Mouse (Mus musculus) left cerebral cortex, adult 9 months (tissue): ENCODE data around the gene Pard6b.
"Not testable (repeated sequence)": the region's sequence is repeated elsewhere in the genome, so short reads cannot be mapped to it uniquely, and the experiment has no call there.

Experiments
- DNase-seq, 2 experiments: peaks; one replicate each; pipeline ENCODE4 v3.0.0; 2022; ENCODE audit warnings: low spot score in 2 of 2

Gene Pard6b

DNA sequence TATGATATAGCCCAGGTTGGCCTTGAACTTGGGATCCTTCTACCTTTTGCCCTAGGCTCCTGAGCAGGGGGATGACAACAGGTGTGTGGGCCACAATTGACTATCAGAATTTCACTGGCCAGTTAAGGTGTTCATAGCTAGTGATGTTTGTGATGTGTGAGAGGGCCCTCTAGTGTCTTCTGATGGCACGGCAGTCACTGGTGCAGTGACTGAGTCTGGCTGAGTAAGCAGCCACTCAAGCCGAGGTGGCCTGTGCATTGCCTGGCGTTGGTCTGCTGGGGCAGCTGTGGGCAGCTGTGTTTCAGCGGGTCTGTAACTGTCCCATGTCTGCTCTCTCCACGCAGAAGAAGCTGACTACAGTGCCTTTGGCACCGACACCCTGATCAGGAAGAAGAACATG, 17.2 kb downstream of the Pard6b start:
- DNase-seq = peak in 1 of 2 experiments; percentile 68

- no peak for DNase-seq
Measured at GRCm38 (mm10) chr2:168100008-168100407, 19.2 kb downstream of the Pard6b start.

- DNase-seq = no peak
Measured at GRCm38 (mm10) chr2:168101805-168102204, 21.0 kb downstream of the Pard6b start.

DNA sequence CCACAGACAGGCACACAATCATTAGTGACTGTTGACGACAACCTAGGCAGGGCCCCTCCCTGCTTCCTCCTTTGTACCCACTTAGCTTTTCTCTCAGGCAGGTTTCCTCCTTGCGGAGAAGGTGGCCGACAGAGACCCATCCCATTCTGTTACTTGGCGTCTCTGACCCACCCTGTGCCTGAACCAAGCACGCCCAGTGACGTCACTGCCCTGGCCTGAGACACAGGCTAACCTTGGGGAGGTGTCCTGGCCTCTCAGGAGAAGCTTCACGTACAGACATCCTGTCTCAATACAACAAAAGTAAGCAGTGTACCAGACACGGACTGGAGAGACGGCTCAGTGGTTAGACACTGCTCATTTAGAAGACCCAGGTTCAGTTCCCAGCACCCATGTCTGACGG, 22.5 kb downstream of the Pard6b start:
- DNase-seq = no peak

DNA sequence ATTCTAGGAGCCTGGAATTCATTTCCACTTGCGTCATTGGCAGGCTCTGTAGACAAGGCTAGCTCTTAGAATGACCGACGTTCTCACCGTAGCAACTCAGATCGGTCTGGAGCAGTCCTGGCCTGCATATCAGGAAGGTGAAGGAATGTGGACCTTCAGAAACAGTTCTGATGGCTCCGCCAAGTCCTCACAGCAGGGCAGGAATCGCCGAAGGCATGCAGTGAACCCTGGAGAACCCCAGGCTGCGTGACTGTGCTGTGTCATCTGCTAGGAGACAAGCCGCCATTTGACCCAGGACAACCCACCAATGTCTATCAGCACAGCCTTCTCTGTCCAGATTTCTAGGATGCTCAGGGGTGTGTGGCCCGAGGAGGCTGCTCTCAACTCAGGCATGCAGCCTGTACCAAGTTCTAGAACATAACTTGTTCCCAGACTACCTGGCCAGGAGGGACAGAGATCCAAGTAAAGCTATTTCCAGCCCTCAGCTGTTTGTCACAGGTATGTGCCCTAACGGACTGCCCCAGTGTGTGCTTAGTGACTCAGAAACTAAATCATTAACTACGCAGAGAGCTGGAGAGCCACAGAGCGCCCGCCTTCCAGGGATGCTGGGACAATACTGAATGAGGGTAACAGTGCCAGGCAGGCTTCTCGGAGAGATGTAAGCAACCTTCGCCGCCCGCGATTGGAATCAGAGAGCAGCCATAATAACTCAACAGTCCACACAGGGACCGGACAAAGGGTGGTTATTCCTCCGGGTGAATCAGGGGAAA, 23.8 kb downstream of the Pard6b start:
- no peak for DNase-seq

GRCm38 (mm10) chr2:168105271-168105670, 24.5 kb downstream of the Pard6b start:
- no peak for DNase-seq

GRCm38 (mm10) chr2:168106701-168107178, 25.9 kb downstream of the Pard6b start:
- DNase-seq = peak; percentile 53 to 91

- no peak for DNase-seq
Measured at GRCm38 (mm10) chr2:168107356-168107755, 26.6 kb downstream of the Pard6b start.

DNA sequence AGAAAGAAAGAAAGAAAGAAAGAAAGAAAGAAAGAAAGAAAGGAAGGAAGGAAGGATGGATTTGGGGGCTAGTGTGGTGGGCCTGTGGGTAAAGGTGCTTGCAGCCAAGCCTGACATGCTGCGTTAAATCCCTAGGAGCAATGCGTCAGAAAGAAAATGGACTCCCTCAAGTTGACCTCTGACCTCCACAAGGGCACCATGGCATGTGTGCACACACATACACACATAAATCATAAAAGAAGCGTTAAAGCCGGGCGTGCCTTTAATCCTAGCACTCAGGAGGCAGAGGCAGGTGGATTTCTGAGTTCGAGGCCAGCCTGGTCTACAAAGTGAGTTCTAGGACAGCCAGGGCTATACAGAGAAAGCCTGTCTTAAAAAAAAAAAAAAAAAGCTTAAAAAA, 27.1 kb downstream of the Pard6b start:
- DNase-seq = not testable (repeated sequence)

- peak in 1 of 2 experiments; percentile 75 for DNase-seq
Measured at GRCm38 (mm10) chr2:168111902-168112301, 31.1 kb downstream of the Pard6b start.

DNA sequence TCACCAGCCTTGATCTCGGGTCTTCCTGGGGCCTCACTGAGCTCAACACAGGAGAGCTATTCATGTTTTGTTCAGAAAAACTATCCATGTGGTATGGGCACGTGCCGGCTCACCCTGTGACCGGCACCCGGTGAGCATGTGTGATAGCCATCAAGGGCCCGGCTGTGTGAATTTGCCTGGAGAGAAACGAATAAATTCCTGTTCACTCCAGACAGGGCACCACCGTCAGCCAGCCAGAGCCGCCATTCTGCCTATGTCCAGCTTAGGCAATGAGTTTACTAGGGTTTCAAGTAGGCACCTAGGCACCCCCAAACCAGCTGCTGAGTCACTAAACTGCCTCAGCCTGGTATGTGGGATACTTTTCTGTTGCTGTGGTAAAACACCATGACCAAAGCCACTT, 32.5 kb downstream of the Pard6b start:
- no peak for DNase-seq

GRCm38 (mm10) chr2:168113692-168114091, 32.9 kb downstream of the Pard6b start:
- DNase-seq = no peak

GRCm38 (mm10) chr2:168114699-168115350, 34.0 kb downstream of the Pard6b start:
- peak in 1 of 2 experiments; percentile 57 for DNase-seq

DNA sequence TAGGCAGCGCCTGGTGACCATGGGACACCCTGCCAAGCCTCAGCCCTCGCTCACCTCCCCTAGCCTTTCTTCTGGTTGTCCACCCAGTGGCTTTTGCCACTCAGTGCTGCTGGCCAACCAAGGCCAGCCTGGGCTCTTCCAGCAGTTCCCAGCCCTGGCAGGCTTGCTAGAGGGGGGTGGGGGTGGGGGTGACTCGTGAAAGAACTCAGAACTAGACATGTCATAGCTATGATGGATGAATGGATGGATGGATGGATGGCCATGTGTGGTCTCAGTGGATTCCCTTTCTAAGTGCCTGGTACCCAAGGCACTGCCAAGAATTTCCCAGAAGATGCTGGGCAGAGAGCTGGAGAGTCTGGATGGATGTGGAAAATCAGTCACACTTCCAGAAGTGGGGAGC, 35.0 kb downstream of the Pard6b start:
- no peak for DNase-seq

GRCm38 (mm10) chr2:168117147-168117546, 36.3 kb downstream of the Pard6b start:
- DNase-seq = peak in 1 of 2 experiments; percentile 68

GRCm38 (mm10) chr2:168117553-168117952, 36.7 kb downstream of the Pard6b start:
- DNase-seq = no peak

- DNase-seq = peak in 1 of 2 experiments; percentile 30
Measured at GRCm38 (mm10) chr2:168117967-168118366, 37.2 kb downstream of the Pard6b start.

DNA sequence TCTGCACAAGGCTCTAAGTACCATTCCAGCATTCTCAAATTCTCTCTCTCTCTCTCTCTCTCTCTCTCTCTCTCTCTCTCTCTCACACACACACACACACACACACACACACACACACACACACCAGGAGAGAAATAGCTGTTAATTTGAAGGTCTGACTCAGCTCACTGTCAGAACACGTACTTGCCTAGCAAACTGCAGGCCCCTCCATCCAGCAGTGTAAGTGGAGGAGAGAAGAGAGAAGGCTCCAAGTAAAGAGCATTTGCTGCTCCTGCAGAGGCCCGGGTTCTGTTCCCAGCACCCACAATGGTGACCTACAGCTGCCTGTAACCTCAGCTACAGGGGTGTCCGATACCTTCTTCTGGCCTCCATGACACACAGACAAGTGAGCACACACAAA, 37.7 kb downstream of the Pard6b start:
- no peak for DNase-seq

DNA sequence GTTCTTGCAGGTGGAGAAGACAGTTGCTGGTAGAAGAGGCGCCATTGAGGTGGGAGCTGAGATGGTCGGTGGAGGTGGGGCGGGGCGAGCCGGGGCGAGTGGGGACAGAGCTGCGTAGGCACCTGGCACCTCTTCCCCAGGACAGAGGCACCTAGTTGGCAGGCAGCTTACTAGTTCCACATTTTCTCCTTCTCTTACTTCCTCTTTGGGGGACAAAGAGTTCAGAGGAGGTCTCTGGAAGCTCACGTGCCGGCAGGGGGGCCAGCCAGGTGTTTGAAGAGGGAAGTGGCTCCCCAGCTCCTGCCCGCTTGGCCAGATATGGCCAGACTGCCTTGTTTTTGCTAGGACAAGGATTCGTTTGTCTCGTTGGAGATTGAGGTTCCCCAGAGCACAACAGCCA, 38.3 kb downstream of the Pard6b start:
- no peak for DNase-seq

- DNase-seq = no peak
Measured at GRCm38 (mm10) chr2:168120906-168121305, 40.1 kb downstream of the Pard6b start.

- peak in 1 of 2 experiments; percentile 32 for DNase-seq
Measured at GRCm38 (mm10) chr2:168123652-168124051, 42.8 kb downstream of the Pard6b start.

- no peak for DNase-seq
Measured at GRCm38 (mm10) chr2:168125288-168126089, 44.7 kb downstream of the Pard6b start.
